Mouse (Mus musculus): ENCODE results near the gene Cep41. TPM values are rescaled to one million over a fixed set of nuclear protein-coding genes. Genes with fewer than 3 reads are reported as not detected.

Cep41 gene
- polyA plus RNA-seq, 1 experiment, result 16.4 TPM

DNA sequence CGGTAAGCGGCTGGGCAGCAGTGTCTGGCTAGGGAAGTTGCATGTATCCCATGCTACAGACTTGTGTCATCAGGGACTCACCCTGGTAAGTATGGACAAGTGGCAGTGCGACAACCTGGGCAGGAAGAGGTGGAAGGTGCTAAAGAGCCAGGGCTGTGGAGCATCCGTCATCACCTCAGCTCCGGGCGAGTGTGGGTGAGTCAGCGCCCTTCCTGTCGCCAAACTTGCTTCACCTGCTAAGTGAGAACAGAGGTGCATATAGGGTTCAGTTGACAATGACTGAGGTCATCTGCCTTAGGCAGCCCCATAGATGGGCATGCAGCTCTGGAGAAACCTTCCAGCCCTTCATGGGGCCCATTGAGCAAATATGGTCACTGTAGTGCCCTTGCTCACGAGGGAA is 68.8 kb downstream of the Cep41 start:
- peak; percentile 24 for DNase-seq (ENCODE audit: low read depth)

GRCm38 (mm10) chr6:30621986-30622389 is 71.6 kb downstream of the Cep41 start:
- DNase-seq (ENCODE audit: low read depth), result no peak

DNA sequence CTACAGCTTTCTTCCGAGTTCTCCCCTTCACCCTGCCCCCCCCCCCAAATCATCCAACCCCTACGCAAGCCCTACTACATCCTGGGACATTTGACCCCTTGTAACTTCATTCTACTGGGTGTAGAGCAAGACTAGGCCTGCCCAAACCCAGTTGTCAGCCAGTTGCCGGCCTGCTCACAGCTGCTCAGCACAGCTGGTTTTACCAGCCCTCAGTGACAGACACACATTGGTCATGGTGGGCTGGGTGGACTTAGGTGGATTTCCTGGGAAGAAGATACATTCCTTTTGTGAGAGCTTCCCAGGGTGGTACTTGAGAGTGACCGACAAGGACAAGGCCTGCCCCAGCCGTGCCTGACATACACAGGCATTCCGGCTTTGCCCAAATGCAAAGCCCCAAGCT is 72.6 kb downstream of the Cep41 start:
- DNase-seq (ENCODE audit: low read depth), result no peak

- DNase-seq (ENCODE audit: low read depth), result no peak
These were observed 73.0 kb downstream of the Cep41 start for GRCm38 (mm10) chr6:30620591-30620990.

GRCm38 (mm10) chr6:30619606-30620005 is 73.9 kb downstream of the Cep41 start:
- no peak for DNase-seq (ENCODE audit: low read depth)

DNA sequence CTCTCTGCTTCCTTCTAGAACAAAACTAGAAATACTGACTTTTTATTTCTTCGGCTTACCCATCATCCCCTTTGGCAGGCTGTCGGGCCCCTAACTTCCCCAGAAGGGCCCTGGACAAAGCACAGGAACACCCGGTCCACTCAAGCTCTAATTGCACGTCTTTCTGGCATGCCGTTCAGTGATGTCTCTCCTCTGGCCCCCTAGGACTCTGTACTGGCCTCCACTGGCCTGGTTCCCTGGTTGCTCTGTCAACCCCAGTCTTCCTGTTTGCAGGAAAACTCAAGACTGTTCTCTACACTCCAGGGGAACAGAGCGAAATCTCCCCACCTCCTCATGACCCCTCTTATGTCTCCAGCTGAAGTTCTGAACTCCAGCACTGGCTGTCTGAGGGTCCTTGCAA is 74.8 kb downstream of the Cep41 start:
- DNase-seq (ENCODE audit: low read depth), result no peak

DNA sequence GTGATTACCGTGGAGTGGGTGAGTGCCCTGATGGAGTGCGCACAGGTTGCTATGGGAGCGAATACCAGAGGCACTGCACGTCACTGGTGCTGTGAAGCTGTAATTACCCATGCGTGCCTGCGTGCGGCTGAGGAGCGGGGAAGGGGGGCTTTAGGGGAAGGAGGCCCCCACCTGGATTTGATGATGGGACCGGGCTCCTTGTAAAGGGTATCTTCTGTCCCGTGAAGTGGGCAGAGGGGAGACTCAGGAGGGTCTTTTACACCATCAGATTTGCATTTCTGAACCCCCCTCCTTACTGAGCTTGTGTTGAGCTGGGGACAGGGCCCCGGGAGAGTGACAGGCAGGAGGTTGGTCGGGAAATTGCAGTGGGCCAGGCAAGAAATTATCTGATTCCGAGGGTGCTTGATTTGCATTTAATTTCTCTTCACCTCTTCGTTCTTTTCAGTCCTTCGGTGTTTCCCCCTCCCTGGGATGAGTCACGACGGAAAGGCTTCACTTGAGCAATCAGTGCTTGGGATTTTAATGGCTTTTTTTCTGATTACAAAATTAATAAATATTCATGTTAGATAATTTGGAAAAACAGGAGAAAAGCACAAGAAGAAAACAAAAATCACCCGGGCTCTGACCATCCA is 75.5 kb downstream of the Cep41 start:
- no peak for DNase-seq (ENCODE audit: low read depth)

DNA sequence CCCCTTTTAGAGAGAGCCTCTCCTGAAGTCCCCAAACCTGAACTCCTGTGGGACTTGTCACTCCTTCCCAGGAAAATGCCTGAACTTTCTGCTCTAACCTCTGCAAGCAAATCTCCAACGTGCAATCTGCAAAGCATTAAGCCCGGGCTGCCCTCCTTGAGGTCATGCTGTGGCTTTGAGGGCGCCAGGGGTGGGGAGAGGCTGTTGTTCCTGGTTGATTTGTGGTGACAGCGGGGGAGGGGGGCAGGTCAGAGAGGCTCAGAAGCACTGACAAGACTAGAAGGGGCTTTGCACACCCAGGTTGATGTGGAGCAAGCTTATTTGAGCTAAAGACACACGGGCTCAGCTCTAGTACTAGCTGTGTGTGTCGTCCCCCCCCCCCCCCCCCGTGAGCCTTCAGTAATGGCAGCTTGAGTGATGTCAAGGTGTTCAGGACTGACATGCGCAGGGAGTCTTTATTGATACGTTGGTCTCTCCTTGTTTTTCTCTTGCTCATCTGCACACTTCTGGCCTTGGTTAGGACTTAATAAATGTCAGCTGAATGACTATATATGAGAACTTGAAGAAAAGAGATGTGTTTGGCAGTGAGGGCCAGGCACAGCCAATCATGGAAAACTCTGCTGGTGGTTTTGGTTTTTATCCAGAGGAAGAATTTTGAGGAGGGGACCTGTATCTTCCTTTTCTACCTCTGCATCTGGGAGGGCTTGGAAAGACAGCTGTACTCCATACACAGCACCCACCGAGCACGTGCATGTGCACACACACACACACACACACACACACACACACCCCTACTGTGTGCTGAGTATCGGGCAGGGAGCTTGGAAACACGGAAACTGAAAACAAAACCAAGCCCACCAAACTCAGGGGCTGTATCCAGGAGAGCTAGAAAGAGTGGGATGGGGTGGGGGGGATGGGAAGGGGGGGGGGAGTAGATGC is 76.3 kb downstream of the Cep41 start:
- no peak for DNase-seq (ENCODE audit: low read depth)

DNA sequence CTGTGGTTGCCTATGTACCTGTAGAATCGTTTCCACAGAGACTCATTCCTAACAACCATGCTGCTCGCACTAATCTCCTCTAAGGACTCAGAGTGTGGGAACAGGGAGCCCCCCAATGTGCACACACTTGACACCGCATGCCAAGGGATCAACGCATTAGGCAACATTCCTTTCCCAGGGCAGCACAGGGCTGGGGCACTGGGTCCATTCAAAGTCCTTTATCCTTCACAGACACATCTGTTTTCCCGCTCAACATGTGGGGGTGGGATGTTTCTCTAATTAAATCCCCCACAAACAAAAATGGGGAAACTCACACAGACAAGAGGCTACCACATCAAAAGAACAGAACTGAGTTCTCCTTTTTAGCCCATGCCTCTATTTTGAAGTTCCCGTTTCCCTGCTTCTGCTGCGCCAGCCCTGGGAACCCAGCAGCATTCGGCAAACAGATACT is 77.0 kb downstream of the Cep41 start:
- DNase-seq (ENCODE audit: low read depth), result no peak

- DNase-seq (ENCODE audit: low read depth), result no peak
These were observed 77.8 kb downstream of the Cep41 start for GRCm38 (mm10) chr6:30615741-30616140.

GRCm38 (mm10) chr6:30614251-30614650 is 79.3 kb downstream of the Cep41 start:
- no peak for DNase-seq (ENCODE audit: low read depth)

DNA sequence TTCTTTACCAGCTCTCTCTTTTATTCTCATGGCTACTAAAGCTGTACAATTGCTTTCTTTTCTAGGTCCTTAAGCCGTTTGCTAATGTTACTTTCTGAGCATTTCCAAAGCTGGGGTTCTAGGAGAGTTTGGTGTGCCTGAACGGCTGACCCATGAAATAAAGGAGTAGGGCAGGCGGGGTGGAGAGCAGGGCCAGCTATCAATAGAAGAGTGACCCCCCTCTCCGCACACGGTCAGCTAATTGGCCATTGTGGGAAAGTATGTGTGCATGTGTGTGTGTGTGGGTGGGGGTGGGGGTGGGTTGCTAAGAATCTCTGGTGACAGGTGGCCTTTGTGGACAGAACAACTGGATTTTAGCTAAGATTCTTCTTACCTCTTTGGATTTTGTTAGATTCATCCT is 82.3 kb downstream of the Cep41 start:
- DNase-seq (ENCODE audit: low read depth), result no peak

- no peak for DNase-seq (ENCODE audit: low read depth)
These were observed 82.8 kb downstream of the Cep41 start, which contains the start of gene Cpa5 for GRCm38 (mm10) chr6:30610710-30611109. Gene Cpa5 (plus strand): TSS chr6:30611010.

- DNase-seq (ENCODE audit: low read depth), result no peak
These were observed 87.9 kb downstream of the Cep41 start for GRCm38 (mm10) chr6:30605672-30606071.

GRCm38 (mm10) chr6:30605111-30605510 is 88.4 kb downstream of the Cep41 start:
- DNase-seq (ENCODE audit: low read depth), result no peak

DNA sequence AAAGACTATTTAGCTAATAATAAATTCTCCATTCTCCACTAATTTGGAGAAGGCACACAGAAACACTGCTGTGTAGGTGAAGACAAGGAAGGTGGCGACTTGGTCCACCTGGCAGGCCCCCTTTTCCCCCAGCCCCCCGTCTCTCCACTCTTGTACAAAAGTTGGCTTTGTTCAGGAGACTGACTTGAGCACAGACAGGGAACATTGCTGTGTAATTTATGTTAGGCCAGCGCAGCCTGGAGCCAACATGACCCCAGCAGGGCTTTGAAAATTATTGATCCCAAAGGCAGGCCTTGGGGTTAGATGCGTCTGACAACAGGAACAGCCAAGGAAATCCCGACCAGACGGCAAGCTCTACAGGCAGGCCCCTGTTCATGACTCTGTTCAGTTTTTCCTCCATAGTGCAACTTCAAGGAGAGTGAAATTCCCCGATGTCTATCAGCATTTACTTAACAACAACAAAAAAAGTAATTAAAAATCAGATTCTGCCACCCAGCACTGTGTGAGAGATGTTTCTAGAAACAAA is 89.1 kb downstream of the Cep41 start:
- no peak for DNase-seq (ENCODE audit: low read depth)

Other genes starting within 250 kb of the Cep41 start
- 32.4 and 47.0 TPM in 2 replicates for gene Tmem209, start 184.0 kb downstream of the Cep41 start, polyA plus RNA-seq (2012; rRNA removed)
- gene Ssmem1, start 183.9 kb downstream of the Cep41 start, polyA plus RNA-seq (2012; rRNA removed), result 0.09 and 0.27 TPM in 2 replicates
- gene Cpa2, start 152.2 kb downstream of the Cep41 start, polyA plus RNA-seq (2012; rRNA removed), result 0.63 and 1.3 TPM in 2 replicates
- gene Cpa4, start 125.4 kb downstream of the Cep41 start, polyA plus RNA-seq (2012; rRNA removed), result not detected in 2 replicates
- gene Cpa5, start 82.7 kb downstream of the Cep41 start, polyA plus RNA-seq (2012; rRNA removed), result 0.20 and 0.41 TPM in 2 replicates
- 0.22 and 2.3 TPM in 2 replicates for gene Cpa1, start 54.5 kb downstream of the Cep41 start, polyA plus RNA-seq (2012; rRNA removed)
- 268 and 948 TPM in 2 replicates for gene Mest, start 29.8 kb upstream of the Cep41 start, polyA plus RNA-seq (2012; rRNA removed)
- gene Copg2, start 203.0 kb upstream of the Cep41 start, polyA plus RNA-seq (2012; rRNA removed), result 26.8 and 26.9 TPM in 2 replicates
- gene Tsga13, start 221.8 kb upstream of the Cep41 start, polyA plus RNA-seq (2012; rRNA removed), result 0.31 and 0.65 TPM in 2 replicates

Measured in gonadal fat pad, adult 2 months (tissue).